Mouse (Mus musculus) thymus, adult 2 months (tissue): ENCODE measurements around the gene Prss56. TPM values are rescaled to one million over a fixed set of nuclear protein-coding genes. Genes with fewer than 3 reads are reported as not detected.

Experiments
- DNase-seq: peaks from one replicate; pipeline ENCODE4 v3.0.0; 2021
- H3K27ac ChIP-seq: fragments of 200-500 bp; 2 replicates; pipeline ENCODE4 v1.5.1; 2012; ENCODE audit warnings: low read length, control low read depth; ENCODE audit not compliant: control insufficient read depth, insufficient read depth
- H3K27me3 ChIP-seq: fragments of 200-500 bp; 2 replicates; pipeline ENCODE4 v1.6.1; 2012; ENCODE audit warnings: mild to moderate bottlenecking, low read length, moderate library complexity, mixed read lengths; ENCODE audit not compliant: control insufficient read depth, insufficient read depth
- H3K36me3 ChIP-seq: fragments of 200-500 bp; 2 replicates; pipeline ENCODE4 v1.6.1; 2012; ENCODE audit warnings: mild to moderate bottlenecking, low read length, moderate library complexity; ENCODE audit not compliant: control insufficient read depth, insufficient read depth
- H3K4me1 ChIP-seq: fragments of 200-500 bp; replicated peaks from 2 replicates; pipeline ENCODE4 v1.6.1; 2012; ENCODE audit warnings: low read length; ENCODE audit not compliant: control insufficient read depth, insufficient read depth
- H3K4me3 ChIP-seq: fragments of 200-500 bp; 2 replicates; pipeline ENCODE4 v1.5.1; 2012; ENCODE audit warnings: mild to moderate bottlenecking, low read length, control low read depth, moderate library complexity; ENCODE audit not compliant: control insufficient read depth, insufficient read depth
- CTCF ChIP-seq: fragments of 200-500 bp; IDR thresholded peaks from 2 replicates; pipeline ENCODE4 v1.5.1; 2012; ENCODE audit warnings: mild to moderate bottlenecking, control low read depth, low read length, moderate library complexity, borderline replicate concordance; ENCODE audit not compliant: control insufficient read depth, poor library complexity, insufficient read depth; ENCODE audit errors: extremely low read depth
- POLR2A ChIP-seq: fragments of 200-500 bp; IDR thresholded peaks from 2 replicates; pipeline ENCODE4 v1.6.1; 2012; ENCODE audit warnings: mild to moderate bottlenecking, low read length, control low read depth, moderate library complexity; ENCODE audit not compliant: control insufficient read depth, poor library complexity, insufficient read depth; ENCODE audit errors: extremely low read depth
- WGBS: fragments of 180-500 bp; shearing (Covaris S2); methylation state at CpG from one replicate; pipeline ENCODE4 v1.1.7; 2018; 5-methylcytosine and 5-hydroxymethylcytosine counted together
- polyA plus RNA-seq: library from polyadenylated mRNA; depleted of rRNA; stranded (reverse); fragments of >200 nt; gene quantifications from 2 replicates; pipeline ENCODE4 v1.2.3, GENCODE M21; 2012

Gene Prss56
- polyA plus RNA-seq, 1 experiment, result 0.23 TPM

DNA sequence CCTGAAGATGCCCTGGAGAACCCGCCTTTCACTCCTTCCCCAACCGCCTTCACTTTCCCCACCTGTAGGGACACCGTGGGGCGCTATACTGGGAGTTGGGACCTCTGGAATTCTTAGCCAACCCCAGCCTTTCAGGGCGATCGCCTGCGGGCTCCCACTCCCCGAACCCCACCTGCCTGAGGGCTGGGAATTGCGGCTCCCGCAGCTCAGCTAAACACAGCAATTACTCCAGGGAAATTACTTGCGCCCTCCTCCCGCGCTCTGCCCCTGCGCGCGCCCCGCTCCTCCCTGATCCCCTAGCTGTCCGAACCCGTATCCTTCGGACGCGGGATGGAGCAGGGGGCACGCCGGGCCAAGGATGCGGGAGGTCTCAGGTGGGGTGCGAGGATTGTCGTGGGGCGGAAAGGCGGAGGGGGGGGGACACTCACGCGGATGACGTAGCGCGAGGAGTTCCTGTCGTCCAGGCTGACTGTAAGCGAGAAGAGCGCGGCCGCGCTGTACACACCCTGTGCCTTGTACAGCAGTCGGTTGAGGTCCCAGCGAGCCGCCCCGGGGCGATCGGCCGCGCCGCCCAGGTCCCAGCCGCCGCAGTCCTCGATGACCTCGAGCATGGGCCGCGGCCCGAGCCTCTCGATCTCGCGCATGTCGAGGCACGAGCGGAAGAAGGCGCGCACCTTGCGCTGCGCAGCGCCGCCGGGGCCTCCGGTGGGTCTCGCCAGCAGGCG lies 29.2 kb upstream of the Prss56 start:
- TF ChIP-seq POLR2A (no peak), CTCF (no peak)
- no peak for DNase-seq
- Histone ChIP-seq H3K36me3 (no peaks in the 10 kb centered on the region), H3K27ac (no peak overlapping the region), H3K27me3 (peaks cover 6% of the 10 kb centered on the region; the same call in 1 of the 2 replicates), H3K4me1 (no peaks in the 10 kb centered on the region), H3K4me3 (peak overlapping the region; percentile 4; the same call in 1 of the 2 replicates)
- WGBS, result 7% methylated on average over 69 of the region's 72 CpGs

DNA sequence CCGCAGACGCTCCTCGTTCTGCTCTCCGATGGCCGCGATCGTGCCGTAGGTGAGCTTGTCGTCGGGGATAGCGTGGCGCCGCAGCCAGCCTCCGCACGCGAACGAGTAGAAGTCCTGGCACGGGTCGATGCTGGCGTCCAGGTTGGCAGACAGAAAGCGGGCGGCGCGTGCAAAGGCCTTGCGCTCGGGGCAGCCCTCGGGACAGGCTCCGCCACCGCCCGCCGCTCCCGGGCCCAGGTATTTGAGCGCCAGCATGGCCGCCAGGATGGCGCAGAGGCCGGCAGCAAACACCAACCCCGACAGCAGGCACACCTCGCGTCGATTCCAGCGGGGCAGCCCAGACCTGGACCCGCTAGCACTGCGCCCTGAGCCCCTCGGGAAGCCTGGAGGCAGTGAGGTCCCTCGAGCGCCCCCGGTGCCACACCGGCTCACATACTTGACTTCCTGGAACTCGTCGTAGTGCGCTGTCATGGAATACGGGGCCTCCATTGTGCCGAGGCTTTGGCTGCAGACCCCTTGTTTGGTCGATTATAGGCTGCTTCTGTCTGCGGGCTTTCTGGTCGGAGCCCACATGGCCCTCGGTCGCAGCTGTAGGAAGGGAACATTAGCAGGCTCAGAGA lies 28.5 kb upstream of the Prss56 start:
- H3K4me1 ChIP-seq, result no peaks in the 10 kb centered on the region
- H3K36me3 ChIP-seq, result no peaks in the 10 kb centered on the region
- no peak for TF ChIP-seq POLR2A
- TF ChIP-seq CTCF, result no peak
- no peak overlapping the region for H3K27ac ChIP-seq
- H3K27me3 ChIP-seq, result peaks cover 6% of the 10 kb centered on the region; the same call in 1 of the 2 replicates
- 9% methylated on average over 58 of the region's 58 CpGs for WGBS
- no peak overlapping the region; the same call in 1 of the 2 replicates for H3K4me3 ChIP-seq
- DNase-seq, result no peak

DNA sequence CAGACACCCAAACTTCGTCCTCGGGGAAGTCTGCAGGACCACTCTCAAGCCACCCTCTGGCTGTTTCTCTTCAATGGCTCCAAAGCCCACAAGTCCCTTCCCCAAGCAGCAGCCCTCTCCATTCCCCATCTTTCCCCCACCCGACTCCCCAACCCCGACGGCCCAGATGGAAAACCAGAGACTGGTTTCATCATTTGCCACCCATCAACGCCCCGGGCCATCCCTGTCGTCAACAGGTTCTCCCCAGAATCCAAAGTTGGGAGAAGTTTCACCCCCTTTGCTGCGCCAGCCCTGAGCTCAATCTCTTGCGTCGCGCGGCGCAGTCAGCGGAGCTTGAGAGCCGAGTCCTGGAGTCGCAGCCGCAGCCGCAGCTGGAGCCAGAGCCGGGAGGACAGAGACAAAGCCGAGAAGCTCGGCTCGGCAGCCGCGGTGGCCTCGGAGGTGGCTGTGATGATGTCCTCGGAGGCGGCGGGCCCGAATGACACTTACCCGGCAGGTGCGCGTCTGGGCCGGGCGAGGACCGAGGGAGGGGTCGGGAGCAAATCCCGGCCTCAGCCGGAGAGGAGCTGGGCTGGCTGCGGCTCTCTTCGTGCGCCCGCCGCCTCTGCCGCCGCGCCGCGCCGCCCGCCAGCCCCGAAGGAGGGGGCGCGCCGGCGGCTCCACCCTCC lies 27.4 kb upstream of the Prss56 start:
- Histone ChIP-seq H3K4me1 (no peaks in the 10 kb centered on the region), H3K36me3 (no peaks in the 10 kb centered on the region), H3K4me3 (no peak overlapping the region), H3K27ac (no peak overlapping the region), H3K27me3 (peaks cover 6% of the 10 kb centered on the region; the same call in 1 of the 2 replicates)
- TF ChIP-seq CTCF (no peak), POLR2A (no peak)
- DNase-seq, result no peak
- 4% methylated on average over 54 of the region's 56 CpGs for WGBS

DNA sequence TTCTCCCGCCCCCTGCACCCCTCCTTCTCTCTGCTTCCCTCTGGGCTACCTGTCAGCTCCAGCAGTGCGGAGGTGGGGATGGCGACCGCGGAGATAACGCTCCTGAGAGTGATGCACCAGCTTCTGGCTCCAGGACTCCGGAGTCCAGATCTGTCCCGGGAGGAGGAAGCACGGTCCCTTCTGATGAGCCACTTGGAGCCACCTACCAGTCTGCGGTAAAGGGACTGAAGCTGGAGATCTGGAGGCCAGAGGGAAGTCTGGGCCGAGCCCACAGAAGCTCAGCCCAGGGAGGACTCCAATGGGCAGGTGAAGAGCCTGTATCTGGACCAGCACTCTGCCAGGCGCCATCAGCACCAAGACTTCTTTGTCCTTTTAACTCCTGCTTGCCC lies 26.9 kb upstream of the Prss56 start, which contains the start of gene Ecel1:
Gene Ecel1 (minus strand): TSS at position 323 of the 389 bp plus-strand sequence.
- Histone ChIP-seq H3K27ac (no peak within 1 kb of the TSS), H3K4me1 (no peaks in the 10 kb centered on the region), H3K36me3 (no peaks in the 10 kb centered on the region), H3K27me3 (peaks cover 6% of the 10 kb centered on the region; the same call in 1 of the 2 replicates), H3K4me3 (no peak within 1 kb of the TSS)
- DNase-seq, result no peak
- WGBS, result 6% methylated on average over 11 of the region's 12 CpGs
- TF ChIP-seq CTCF, result no peak
- TF ChIP-seq POLR2A, result no peak

DNA sequence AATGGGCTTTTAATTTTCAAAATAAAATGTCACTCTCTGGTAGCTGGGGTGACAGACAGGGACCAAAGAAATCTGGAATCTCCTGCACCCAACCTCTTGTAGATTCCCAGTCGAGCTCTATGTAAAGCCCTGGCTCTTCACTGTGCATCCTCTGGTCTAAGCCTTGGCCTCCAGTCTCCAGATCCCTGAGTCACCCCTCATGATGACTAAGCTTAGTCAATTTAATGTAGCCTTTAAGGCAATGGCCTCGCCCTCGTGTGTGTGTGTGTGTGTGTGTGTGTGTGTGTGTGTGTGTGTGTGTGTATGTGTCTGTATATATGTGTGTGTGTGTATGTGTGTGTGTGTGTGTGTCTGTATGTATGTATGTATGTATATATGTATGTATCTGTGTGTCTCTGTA lies 23.7 kb upstream of the Prss56 start:
- Histone ChIP-seq H3K4me3 (no peak overlapping the region), H3K27ac (no peak overlapping the region), H3K4me1 (no peaks in the 10 kb centered on the region), H3K36me3 (no peaks in the 10 kb centered on the region), H3K27me3 (no peaks in the 10 kb centered on the region; the same call in 1 of the 2 replicates)
- TF ChIP-seq POLR2A (no peak), CTCF (no peak)
- WGBS, result 66% methylated on average over 3 of the region's 3 CpGs
- DNase-seq, result no peak

DNA sequence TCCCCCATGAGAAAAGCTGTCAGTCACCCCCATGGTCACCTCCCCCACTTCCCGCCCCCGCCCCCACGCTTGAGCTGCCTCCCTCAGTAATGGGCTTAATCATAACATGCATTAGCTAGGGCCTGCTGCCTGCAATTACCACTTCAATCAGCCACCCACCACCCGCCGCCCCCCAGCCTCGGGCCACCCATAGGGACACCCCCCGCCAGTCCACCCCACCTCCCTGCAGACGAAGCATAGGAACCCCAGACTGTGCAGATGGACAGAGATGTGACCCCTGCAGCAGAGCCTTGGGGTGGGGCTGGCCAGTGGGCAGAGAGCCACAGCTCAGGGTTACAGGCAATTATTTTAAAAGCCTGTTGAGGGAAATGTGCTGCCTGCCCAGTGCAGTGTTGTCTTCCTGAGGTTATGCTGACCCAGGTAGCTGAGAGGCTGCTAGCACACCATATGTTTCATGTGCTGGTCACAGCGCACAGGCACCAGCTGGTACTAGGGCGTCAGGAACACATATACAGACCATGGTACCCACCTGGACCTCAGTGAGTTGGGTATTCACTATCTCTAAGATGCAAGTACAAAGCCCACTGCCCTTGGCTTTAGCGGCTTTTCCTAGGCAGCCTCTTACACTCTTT lies 18.8 kb upstream of the Prss56 start:
- Histone ChIP-seq H3K36me3 (no peaks in the 10 kb centered on the region), H3K4me3 (no peak overlapping the region), H3K27ac (no peak overlapping the region), H3K4me1 (no peaks in the 10 kb centered on the region), H3K27me3 (no peaks in the 10 kb centered on the region)
- no peak for TF ChIP-seq POLR2A
- TF ChIP-seq CTCF, result no peak
- no peak for DNase-seq
- 46% methylated on average over 11 of the region's 11 CpGs for WGBS
